Mouse (Mus musculus) ovary, postnatal 36 days (tissue): ENCODE data around the gene Cd2.

Experiments
- DNase-seq: peaks from one replicate; pipeline ENCODE4 v3.0.0; 2022; ENCODE audit warnings: low spot score, mixed read lengths

Cd2 gene

DNA sequence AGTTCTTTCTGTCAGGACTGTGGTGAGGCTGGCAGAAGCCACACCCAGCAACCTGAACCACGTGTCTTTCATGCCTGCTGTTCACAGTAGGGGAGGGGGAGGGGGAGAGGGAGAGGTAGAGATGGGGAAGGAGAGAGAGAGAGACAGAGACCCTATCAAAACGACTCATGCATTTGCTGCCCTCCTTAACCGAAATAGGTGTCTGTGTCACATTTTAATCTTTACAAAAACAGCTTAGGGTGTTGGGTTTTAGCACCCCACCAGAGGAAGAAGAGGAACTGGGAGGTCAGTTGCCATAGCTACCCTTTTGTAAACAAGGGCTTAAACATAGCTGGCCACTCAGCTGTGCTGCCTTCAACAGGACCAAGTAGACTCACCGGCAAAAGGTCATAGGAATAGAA is at the start of gene Cd2:
Cd2 (minus strand) TSS at position 29 of the 401 bp plus-strand sequence.
- DNase-seq, result no peak

- no peak for DNase-seq
These were observed 40.9 kb upstream of the Cd2 start for GRCm38 (mm10) chr3:101328617-101329016.

- DNase-seq, result no peak
These were observed 39.5 kb upstream of the Cd2 start for GRCm38 (mm10) chr3:101327248-101327647.

DNA sequence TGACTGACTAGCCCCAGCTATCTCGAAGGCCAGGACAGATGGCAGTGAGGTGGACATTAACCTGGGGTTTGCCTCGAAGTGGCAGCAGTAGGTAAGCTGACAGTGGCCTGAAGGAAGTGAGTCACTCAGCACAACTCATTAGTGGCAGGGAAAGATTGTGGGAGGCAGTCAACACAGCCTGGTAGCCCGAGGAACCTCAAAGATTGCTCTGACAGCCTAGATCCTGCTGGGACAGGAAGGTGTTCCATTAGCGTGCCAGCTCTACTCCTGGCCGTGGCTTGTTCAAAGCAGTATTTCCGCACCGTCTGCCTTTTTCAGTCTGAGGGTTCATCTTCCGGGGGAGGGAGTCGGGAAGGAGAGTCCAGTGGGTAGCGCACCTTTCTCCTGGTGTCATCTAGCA is 34.7 kb upstream of the Cd2 start:
- DNase-seq, result no peak

GRCm38 (mm10) chr3:101320874-101321273 is 33.1 kb upstream of the Cd2 start:
- no peak for DNase-seq

DNA sequence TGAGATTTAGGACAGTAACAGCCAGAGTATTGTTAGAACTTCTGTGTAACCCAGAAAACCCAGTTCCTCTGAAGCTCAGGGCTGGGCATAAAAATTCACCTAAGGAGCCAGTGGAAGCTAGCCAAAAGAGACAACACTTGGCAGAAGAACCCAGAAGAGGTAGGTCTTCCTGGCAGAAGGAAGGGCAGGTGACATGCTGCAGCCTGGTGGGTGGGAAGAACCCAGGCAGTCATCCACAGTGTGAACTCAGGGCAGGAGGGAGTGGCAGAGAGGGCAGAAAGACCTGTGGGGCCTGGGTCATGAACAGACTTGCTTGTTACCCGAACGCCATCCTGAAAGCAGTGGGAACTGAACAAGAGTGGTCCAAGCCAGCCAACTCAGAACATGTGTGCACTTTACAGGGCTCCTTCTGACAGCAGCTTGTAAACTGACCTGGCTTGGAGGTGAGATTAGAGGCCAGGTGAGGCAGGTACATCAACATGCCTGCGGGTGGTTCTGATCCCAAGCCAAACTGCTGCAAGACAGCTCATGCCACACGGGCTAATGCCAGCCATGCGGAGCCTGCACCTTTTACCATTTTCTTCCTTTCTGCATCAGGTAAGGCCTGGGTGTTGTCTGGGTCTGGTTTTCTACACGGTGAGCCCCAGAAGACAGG is 30.9 kb upstream of the Cd2 start:
- DNase-seq, result no peak

DNA sequence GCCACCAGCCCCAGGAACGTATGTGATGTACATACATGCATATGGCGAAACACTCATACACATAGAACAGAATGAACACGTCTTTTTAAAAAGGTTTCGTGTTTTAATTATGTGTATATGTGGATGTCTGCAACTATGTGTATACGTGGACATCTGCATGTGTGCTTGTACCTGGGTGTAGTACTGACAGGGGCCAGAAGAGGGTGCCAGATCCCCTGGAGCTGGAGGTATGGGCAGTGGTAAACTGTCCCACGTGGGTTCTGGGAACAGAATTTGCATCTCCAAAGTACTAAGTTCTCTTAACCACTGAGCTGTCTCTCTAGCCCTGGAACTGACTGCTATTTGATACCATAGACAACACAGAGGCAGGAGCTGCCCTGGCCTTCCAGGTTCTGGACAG is 30.4 kb upstream of the Cd2 start:
- no peak for DNase-seq

GRCm38 (mm10) chr3:101314954-101315353 is 27.2 kb upstream of the Cd2 start:
- no peak for DNase-seq

DNA sequence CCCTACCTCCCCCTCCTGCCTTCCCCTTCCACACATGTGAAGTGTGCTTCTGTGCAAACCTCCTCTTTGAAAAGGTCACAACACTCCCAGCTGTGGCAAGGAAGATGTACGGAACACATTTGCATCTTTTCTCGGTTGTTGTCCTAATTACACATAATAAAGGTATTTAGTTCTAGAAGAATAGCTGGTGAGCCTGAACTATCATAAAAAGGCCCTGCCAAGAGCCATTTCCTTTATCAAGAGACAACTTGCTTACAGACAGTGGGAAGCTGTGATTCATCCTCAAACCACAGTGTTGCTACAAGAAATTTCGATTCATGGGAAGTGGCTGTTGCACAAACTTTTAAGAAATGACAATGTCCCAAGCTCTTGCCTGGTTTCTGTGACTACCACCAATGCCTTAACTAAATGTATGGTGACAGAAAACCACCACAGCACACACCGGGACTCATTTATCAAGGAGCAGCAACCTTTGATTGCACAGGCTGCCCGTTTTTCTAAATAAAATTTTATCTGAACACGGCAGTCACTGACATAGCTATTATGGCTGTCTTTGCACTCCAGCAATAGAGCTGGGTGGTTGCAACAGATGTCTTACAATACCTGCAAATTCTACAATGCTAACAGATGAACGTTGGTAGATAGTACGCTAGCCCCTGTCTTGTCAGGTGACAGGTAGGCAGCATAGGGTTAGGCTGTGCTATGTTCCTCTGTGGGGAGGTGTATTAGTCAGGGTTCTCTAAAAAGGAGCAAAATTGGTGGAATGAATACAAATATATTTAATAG is 25.7 kb upstream of the Cd2 start:
- no peak for DNase-seq

DNA sequence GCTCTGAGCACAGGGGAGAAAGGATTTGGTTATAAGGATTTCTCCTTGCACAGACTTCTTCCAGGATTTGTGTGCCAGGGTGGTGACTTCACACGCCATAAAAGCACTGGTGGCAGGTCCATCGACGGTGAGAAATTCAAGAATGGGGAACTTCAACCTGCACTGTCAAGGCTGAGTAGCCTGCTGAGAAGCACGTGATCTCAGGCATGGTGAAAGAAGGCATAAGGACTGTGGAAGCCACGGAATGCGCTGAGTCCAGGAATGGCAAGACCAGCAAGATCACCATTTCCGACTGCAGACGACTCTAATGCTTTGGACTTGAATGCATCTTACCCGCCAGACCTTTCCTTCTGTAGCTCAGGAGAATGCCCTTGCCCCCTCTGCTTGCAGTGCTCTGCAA is 23.2 kb upstream of the Cd2 start:
- no peak for DNase-seq

DNA sequence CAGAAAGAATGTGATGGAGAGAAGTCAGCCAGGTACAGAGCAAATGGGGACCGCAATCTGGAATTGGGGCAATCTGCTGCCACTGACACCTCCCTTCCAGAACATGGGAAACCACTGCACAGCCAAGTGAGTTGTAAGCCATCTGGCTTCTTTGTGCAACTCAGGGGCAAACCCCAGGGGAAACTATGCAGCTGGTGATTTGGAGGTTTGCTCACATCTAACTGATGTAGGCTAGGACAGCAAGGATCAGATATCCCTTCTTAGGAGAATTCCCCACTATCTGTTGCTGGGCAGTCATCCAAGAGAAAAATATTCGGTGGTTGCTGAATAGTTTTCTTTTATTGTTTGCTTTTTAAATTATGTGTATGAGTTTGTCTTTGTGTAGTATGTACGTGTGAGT is 21.9 kb upstream of the Cd2 start:
- no peak for DNase-seq

- no peak for DNase-seq
These were observed 18.4 kb upstream of the Cd2 start for GRCm38 (mm10) chr3:101306090-101306489.

- DNase-seq, result no peak
These were observed 17.3 kb upstream of the Cd2 start for GRCm38 (mm10) chr3:101305046-101305445.

DNA sequence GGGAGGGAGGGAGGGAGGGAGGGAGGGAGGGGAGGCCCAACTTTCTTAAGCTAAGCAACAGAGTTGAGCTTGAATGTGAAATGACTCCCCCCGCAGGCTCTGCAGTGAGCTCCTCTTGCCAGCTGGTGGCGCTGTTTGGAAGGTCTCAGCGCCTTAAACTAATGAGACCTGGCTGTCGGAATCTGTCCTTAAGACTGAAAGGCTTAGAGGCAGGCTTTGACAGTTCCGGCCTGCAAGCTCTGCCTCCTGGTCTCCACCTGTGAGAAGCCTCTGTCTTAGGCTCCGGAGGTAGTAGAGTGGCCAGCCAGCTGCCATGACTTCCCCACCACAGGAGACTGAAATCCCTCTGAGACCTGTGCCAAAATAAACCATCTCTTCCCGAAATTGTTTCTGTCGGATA is 16.4 kb upstream of the Cd2 start:
- peak; percentile 75 for DNase-seq

GRCm38 (mm10) chr3:101300271-101301071 is 12.7 kb upstream of the Cd2 start:
- peak; percentile 41 for DNase-seq

GRCm38 (mm10) chr3:101299591-101299990 is 11.9 kb upstream of the Cd2 start:
- no peak for DNase-seq

DNA sequence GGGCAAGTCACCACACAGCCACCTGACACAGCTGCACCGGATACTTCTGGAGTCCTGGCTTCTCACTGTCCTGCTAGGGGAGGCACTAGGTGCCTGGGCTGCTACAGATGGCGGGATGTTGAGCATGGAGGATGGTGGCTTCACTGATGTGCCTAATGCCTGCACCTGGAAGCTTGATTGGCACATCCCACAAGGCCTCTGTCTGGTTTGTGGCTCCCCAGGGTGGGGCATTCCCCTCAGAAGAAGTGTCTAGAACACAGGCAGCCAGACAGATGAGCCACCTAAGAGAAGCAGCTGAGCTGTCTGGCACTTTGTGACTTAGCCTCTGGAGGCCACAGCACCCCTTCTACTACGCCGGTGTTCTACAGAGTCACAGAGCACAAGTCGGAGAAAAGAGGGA is 9.5 kb upstream of the Cd2 start:
- no peak for DNase-seq

GRCm38 (mm10) chr3:101295931-101296820 is 8.4 kb upstream of the Cd2 start:
- no peak for DNase-seq

DNA sequence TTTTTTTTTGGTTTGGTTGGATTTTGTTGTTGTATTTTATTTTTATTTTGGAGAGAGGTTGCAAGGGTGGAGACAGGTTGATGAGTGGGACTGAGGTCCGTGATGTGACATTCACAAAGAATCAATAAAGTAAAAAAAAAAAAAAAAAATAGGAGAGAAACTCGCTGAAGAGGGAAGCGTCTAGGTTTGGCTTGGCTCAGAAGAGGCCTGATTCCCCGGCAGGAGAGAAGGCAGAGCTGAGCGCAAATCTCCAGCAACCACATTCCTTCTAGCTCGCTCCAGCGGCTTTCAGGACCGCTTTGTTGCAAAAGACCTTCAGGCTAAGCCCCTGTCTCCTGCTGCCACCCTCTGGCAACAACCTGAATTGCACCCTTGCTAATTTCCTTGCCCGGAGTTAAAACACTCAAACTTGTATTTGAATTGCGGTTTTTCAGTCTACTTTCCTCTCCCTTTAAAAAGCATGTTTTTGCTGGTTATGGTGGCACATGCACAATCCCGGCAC is 7.7 kb upstream of the Cd2 start:
- peak; percentile 87 for DNase-seq

DNA sequence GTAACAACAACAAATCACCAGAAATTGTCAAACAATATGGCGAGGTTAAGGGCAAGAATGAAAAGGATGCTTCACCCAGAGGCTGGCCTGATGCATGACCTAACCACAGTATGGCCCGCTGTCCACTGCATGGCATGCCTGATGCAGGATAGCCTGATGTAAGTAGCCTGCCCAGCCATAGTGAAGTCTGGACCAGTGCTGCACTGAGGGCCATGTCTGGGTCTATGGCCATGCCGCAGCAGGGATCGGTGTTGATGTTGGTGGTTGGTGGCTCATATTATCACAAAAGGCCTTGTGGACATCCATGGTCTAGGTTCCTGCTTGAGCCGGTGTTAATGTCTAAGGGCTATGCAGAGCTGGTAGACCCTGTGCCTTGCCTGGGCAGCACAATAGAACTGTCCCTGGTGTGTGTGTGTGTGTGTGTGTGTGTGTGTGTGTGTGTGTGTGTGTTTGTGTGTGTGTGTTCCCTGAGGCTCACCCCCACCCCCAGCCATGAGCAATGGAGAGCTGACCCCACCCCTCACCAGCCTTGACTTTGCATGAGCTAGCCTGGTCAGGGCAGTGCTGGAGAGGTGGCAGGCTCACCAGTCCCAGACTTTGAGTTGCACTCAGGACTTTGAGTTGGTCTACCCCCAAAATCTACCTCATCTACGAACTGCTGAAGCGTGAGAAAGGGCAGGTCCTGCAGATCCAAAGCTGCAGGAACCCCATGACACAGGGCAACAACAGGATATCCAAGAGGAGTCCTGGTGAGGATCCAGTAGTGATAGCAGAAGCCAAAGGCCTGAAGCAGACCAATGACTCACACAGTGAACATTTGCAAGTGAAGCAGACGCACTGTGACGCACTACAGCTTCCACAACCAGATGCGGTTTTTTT is 7.0 kb upstream of the Cd2 start:
- no peak for DNase-seq
